Mouse (Mus musculus): Measurements from ENCODE around the gene Serpinb5. TPM values are rescaled to one million over a fixed set of nuclear protein-coding genes. Genes with fewer than 3 reads are reported as not detected.

Gene Serpinb5
- polyA plus RNA-seq (2015; fragmentation: Illumina TruSeq; extraction: RNeasy Lipid Tissue Mini Kit (QIAGEN cat#74804); ENCODE audit: insufficient read depth, low replicate concordance) = not detected

DNA sequence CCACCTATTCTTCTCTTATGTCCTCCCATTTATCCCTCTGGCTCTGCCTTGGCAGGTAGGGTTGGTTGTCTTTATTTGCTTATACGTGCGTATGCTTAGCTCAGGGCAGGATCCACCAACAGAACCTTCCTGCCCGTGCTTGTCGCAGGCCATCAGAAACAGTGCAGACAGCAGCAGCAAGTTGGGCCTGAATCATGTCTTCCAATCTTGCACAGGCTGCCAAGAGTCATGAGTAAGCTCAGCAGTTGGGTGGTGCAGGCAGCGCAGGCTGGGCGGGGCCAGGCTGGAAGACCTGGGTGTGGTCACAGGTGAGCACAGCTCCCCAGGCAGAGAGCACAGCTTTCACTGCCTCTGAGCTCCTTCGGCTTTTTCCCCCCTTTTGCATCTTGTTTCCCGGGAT lies at the start of gene Serpinb5:
TSS of gene Serpinb5 (plus strand) at position 327 of the 400 bp plus-strand sequence.

Other genes starting within 250 kb of the Serpinb5 start
- 33.1 TPM for gene Bcl2, start 146.9 kb upstream of the Serpinb5 start, polyA plus RNA-seq (2015; fragmentation: Illumina TruSeq; extraction: RNeasy Lipid Tissue Mini Kit (QIAGEN cat#74804); ENCODE audit: insufficient read depth, low replicate concordance)
- 10.1 TPM for gene Kdsr, start 101.4 kb upstream of the Serpinb5 start, polyA plus RNA-seq (2015; fragmentation: Illumina TruSeq; extraction: RNeasy Lipid Tissue Mini Kit (QIAGEN cat#74804); ENCODE audit: insufficient read depth, low replicate concordance)
- 129 TPM for gene Vps4b, start 64.4 kb upstream of the Serpinb5 start, polyA plus RNA-seq (2015; fragmentation: Illumina TruSeq; extraction: RNeasy Lipid Tissue Mini Kit (QIAGEN cat#74804); ENCODE audit: insufficient read depth, low replicate concordance)
- gene Serpinb12, start 73.3 kb downstream of the Serpinb5 start, polyA plus RNA-seq (2015; fragmentation: Illumina TruSeq; extraction: RNeasy Lipid Tissue Mini Kit (QIAGEN cat#74804); ENCODE audit: insufficient read depth, low replicate concordance) = not detected
- not detected for gene Serpinb13, start 119.8 kb downstream of the Serpinb5 start, polyA plus RNA-seq (2015; fragmentation: Illumina TruSeq; extraction: RNeasy Lipid Tissue Mini Kit (QIAGEN cat#74804); ENCODE audit: insufficient read depth, low replicate concordance)
- not detected for gene Serpinb3a, start 191.1 kb downstream of the Serpinb5 start, polyA plus RNA-seq (2015; fragmentation: Illumina TruSeq; extraction: RNeasy Lipid Tissue Mini Kit (QIAGEN cat#74804); ENCODE audit: insufficient read depth, low replicate concordance)
- gene Serpinb3d, start 222.3 kb downstream of the Serpinb5 start, polyA plus RNA-seq (2015; fragmentation: Illumina TruSeq; extraction: RNeasy Lipid Tissue Mini Kit (QIAGEN cat#74804); ENCODE audit: insufficient read depth, low replicate concordance) = not detected

Data from spleen, adult 10 weeks (tissue).